Mouse (Mus musculus) heart, adult 18-20 months (tissue): ENCODE measurements around the gene Fgf22. TPM values are rescaled to one million over a fixed set of nuclear protein-coding genes. Genes with fewer than 3 reads are reported as not detected.
A peak's percentile ranks its signal among the peaks of the same experiment; 100 is the strongest.

ENCODE experiments used
- DNase-seq, 2 experiments: peaks; one replicate each; pipeline ENCODE4 v3.0.0; 2021 to 2022; ENCODE audit warnings: mixed read lengths in 1 of 2
- long read RNA-seq, 2 experiments: library from polyadenylated mRNA; stranded (forward); transcript quantifications; one replicate each; pipeline ENCODE4 v2.0.0; 2021
- total RNA-seq, 2 experiments: library from RNA; stranded (reverse); gene quantifications; 2 replicates each; pipeline ENCODE4 v1.2.3; 2021

The Fgf22 gene
- total RNA-seq = not detected
- long read RNA-seq, experiment 1, partial matches to known transcripts = 0 of 1 reads
- long read RNA-seq, experiment 1, other reads (novel, unspliced or antisense) = 1 of 1 reads
- long read RNA-seq, experiment 2 = 0 reads

DNA sequence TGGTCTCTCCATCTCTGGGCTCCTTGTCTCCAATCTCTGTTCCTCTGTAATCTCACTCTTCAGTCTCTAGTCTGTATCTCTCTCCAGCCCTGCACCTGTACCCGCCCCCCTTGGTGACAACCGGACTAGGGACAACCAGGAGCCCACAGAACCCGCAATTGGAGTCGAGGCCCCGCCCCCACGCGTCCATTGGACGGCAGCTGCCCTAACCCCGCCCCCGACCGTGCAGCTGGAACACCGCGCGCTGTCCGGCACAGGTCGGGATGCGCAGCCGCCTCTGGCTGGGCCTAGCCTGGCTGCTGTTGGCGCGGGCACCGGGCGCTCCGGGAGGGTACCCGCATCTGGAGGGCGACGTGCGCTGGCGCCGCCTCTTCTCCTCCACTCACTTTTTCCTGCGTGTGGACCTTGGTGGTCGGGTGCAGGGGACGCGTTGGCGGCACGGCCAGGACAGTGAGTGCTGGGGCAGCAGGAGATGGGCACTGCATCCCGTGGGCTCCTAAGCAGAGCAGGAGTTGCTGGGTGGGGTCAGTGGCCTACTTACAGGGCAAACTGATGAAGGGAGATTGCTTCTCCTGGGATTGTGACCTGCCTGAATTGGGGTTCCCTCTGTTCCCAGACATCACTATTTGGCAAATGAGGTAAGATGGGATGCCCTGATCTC is at the start of gene Fgf22:
Gene Fgf22 (plus strand): TSS at position 221 of the 661 bp plus-strand sequence.
- DNase-seq = peak; percentile 63 to 65

DNA sequence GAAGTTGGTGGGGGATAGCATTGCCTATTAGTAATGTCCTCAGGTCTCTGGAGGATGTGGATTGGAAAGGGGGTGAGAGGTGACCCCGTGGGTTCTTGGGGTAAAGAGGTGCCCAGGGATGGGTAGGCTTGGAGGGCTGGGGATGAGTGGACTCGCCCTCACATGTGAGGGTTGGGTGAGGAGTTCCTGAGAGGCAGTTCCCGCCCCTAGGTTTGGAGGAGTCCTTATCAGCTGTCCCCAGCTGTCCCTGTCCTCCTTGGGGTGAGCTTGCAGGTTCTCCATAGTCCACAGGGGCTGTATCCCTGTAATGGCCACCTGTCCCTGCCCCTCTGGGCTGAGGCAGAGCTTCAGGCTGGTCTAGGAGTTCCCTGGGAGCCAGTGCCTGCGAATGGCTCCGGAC is 48.9 kb upstream of the Fgf22 start:
- no peak for DNase-seq

DNA sequence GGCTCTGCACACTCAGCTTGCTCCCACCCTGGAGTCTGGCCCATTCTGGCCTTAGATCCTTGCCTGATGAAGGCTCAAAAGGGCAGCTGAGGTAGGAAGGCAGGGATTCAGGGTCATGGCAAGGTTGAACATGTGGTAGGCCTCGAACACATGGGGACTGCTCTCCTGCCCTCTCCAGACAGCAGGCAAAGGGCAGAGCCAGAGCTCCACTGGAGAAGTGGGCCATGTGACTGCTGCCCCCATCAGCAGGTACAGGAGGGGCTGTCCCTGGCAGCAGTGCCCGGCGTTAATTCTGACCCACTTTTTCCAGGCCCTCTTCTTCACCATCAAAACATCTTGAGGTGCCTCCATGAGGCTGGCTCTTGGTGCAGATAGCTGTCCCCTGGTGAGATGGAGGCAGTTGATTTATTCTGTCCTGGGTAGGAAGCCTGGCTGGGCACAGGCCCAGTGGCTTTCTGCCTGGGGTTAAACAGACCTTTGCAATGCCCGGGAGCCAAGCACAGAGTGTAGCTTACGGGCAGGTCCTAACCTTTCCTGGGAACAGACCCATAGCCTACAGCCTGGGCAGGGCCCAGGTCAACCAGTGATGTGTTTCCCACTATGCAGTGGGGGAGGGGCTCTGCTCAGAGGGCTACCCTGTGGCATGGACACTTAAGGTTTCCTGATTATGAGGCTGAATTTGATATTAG is 48.3 kb upstream of the Fgf22 start:
- peak; percentile 42 to 43 for DNase-seq

DNA sequence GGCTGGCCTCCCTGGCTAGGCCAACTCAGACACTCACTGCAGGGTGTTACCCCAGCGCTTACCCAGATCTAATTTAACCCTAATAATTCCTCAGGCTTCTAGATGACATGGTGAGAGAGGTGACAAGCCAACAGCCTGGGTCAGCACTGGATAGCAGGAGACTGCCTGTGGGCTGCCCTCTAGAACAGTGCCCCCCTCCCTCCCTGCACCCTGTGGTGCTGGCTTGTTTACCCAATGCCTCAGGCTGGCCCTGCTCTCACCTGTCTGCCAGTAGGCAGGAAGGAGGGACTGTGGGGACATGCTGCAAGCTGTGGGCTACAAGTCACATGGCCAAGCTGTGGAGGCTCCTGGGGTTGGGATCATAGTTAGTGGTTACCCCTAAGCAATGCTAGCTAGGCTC is 47.7 kb upstream of the Fgf22 start:
- no peak for DNase-seq

DNA sequence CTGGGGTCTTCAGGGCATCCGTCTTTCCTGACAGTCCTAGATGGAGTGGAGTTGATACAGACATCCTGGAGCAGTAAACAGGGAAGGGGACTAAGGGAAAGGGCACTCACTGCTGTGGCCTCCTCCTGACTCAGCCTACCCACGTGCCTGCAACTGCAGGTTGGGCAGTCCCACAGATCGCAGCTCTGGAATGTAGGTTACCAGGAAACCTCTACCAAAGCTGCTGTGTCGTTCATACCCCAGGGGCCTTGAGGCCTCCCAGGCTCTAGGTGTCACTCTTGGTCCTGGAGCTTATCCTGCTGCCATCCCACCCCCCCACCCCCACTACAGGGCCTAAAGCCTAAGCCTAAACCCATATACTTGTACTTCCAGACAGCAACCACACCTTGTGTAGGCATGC is 47.1 kb upstream of the Fgf22 start:
- DNase-seq = no peak

DNA sequence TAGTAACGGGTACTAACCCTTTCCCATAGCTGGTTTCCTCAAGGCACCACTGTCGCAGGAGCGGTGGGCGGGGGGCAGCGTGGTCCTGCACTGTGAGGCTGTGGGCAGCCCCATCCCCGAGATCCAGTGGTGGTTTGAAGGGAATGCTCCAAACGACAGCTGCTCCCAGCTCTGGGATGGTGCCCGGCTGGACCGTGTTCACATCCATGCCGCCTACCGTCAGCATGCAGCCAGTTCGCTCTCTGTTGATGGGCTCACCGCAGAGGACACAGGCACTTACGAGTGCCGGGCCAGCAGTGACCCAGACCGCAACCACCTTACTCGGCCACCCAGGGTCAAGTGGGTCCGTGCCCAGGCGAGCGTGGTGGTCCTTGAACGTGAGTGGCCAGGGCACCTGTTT is 46.2 kb upstream of the Fgf22 start:
- peak in 1 of 2 experiments; percentile 30 for DNase-seq

DNA sequence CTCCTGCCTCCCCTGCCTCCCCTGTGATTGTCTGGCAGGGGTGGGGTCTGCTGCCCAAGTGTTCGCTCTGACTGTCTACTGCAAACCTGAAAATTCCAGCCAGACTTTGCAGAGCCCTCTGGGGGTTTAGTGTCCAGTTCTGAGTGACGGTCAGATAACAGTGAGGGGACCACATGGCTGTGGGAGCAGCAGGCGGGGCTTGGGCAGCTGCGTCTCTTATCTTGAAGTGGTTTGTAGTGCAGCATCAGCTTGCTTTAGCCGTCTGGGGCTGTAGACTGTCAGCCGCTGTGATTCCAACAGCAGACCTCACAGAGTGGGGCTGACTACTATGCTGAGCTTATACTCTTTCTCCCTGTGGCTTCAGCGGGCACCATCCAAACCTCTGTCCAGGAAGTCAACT is 45.6 kb upstream of the Fgf22 start:
- no peak for DNase-seq

DNA sequence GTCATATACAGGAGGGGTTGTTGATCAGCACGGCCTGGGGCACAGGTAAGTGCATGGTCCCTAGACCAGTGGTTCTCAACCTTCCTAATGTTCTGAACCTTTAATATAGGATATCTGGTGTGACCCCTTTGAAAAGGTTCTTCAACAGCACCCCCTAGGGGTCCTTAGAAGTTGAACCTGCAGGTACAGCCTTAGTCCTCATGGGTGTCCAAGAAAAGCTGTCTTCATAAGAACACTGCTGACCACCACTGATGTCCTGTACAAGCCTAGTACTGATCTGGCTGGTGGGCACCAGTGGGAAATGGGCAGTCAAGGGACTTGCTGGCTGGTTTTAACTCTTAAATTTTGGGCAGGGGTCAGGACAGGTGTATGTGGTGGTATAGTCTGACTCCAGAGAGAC is 42.8 kb upstream of the Fgf22 start:
- DNase-seq = peak in 1 of 2 experiments; percentile 31

DNA sequence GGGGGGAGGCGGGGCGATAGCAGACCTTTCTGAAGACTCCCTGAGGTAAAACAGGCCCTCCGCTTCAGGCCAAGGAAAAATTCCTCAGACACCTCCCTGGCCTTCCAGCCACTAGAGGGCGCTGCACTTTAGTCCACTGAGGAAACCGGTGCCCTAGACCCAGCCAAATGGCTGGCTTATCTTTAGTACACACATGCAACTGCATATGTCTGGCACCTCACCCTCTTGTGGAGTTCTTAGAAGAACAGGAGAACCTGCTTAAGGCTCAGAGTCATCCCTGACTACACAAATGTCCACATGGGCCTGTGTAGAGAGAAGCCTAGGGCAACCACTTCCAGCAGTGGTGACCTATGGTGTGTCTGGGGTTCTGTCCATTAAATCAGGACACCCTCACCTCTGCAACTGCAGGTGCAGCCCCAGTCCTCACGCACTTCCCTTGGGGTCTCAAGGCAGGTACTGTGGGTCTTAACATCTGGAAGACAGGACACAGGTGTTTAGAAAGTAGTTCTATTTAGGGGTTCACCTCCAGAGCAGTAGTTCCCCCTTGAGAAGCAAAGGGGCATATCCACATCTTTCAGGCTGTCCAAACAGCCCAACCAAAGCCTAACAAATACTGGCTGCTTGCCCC is 42.3 kb upstream of the Fgf22 start:
- DNase-seq = peak; percentile 72 to 91

DNA sequence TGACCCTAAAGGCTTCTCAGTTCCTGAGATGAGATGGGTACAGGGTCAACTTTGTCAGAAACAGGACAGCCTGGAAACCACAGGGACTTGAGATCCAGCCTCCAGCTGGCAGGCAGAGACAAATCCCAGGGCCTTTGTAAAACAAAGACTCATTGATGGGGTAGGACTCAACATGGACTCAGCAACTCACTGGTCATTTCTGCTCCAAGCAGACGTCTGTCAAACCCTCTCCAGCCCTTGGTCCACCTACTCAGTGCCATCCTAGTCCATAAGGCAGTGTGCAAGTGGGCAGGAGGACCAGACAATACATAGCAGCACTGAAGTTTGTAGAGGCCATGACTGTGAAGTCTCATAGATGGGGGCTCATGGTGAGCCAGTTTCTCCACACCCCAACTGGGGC is 41.7 kb upstream of the Fgf22 start:
- DNase-seq = no peak

DNA sequence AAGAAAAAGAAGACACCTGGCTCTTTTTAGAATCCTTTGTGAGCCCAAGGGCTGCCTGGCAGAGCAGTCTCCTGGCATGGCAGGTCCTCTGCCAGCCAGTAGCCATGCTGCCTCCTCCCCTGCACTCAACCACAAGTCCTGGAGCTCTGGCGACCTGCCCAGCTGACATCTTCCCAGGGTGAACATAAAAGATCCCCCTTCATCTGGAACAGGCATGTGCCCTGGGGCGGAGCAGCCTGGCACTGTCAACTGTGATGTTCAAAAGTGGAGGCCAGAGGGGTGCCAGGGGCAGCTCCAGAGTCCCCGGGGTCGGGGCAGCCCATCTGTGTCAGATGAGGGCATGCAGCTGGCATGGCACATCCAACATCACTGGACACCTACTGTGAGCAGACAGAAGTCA is 39.9 kb upstream of the Fgf22 start:
- DNase-seq = no peak

DNA sequence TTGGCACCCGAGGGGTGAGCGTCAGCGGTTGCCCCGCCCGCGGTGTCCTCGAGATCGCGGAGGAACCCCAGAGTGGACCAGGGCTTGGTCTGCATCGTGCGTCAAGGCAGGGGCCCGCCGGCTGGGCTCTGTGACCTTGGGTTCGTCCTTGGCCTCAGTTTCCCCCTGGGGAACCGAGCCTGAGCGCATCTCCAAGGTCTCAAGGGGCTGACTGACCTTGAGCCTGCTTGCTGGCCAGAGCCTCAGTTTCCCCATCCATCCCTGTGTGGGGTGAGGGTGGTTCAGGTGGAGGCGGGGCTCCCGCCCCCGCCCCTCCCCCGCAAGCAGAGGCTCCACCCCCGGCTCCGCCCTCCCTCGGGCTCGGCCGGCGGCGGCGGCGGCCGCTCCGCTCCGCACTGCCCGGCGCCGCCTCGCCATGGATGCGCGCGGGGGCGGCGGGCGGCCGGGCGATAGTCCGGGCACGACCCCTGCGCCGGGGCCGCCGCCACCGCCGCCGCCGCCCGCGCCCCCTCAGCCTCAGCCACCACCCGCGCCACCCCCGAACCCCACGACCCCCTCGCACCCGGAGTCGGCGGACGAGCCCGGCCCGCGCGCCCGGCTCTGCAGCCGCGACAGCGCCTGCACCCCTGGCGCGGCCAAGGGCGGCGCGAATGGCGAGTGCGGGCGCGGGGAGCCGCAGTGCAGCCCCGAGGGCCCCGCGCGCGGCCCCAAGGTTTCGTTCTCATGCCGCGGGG is 38.5 kb upstream of the Fgf22 start, which contains the start of gene Hcn2:
Gene Hcn2 (plus strand): TSS at position 381 of the 734 bp plus-strand sequence.
- DNase-seq = no peak

DNA sequence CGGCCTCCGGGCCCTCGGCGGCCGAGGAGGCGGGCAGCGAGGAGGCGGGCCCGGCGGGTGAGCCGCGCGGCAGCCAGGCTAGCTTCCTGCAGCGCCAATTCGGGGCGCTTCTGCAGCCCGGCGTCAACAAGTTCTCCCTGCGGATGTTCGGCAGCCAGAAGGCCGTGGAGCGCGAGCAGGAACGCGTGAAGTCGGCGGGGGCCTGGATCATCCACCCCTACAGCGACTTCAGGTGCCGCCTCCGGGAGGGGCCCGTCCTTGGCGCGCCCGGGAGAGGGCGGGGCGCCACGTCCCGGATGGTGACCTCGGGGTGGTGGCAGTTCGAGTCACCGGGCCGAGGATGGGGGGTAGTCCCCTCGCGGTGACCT is 37.9 kb upstream of the Fgf22 start:
- DNase-seq = no peak

DNA sequence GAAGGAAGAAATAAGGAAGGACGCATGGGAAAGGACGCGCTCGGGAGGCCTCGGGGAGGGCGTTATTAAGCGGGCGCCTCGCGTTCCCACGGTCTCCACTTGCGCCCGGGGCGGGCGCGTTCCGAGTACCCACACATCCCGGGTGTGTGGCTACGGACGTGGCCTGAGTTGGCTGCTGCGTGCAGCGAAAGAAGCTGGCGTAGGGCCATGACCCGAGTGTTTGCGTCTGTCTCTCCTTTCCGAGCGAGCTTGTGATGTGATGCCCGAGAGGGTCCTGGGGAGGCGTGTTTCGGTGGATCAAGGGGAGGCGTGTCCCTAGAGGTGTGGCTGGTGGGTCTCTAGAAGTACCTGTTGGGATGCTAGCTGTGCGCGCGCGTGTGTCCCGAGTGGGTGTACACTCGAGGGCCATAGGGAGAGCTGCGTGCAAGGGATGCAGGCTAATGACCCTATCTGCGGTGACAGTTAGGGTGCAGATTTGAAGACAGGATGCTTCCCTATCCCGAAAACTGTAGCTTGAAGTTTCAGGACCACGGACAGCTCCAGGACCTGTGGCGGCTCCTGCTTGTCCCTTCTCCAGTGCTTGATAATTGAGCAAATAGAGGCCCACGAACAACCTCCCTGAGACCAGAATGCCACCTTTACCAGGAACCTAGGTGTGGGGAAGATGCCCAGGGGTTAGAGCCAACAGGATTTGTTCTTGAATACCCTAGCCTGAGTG is 37.1 kb upstream of the Fgf22 start:
- peak; percentile 58 to 88 for DNase-seq

DNA sequence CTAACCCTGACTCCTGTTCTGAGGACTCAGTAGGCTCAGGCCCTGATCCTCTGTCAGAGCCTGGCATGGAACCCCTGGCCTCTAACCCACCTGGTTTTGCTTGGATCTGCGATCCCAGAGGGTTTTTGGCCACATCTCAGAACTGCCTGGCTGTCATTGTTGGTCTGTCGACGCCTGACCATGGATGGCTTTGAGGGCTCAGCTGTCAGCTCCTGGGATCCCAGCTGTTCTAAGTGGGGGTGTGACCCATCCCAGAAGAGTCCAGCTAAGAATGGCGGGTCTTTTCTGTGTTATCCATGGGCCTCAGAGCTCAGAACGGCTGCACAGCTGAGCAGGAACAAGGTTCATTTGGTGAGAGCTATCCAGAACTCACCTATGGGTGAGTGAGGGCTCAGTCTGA is 33.8 kb upstream of the Fgf22 start:
- no peak for DNase-seq

DNA sequence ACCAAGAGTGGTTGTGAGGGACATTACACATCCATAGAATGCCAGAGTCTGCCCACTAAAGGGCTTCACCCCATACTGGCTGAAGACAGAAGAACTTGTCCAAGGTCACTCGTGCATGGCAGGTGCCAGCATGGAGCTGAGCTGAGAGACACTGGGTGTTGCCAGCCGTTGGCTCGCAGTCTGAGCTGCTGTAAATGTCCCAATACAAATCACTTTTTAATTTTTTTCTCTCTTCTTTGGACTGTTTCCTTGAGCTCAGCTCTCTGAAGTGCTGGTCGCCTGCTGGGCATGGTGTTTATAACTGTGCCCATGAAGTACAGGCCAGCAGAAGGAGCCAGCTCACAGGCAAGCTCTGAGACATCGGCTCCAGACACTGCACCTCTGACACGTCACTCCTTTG is 31.8 kb upstream of the Fgf22 start:
- peak in 1 of 2 experiments; percentile 45 for DNase-seq

DNA sequence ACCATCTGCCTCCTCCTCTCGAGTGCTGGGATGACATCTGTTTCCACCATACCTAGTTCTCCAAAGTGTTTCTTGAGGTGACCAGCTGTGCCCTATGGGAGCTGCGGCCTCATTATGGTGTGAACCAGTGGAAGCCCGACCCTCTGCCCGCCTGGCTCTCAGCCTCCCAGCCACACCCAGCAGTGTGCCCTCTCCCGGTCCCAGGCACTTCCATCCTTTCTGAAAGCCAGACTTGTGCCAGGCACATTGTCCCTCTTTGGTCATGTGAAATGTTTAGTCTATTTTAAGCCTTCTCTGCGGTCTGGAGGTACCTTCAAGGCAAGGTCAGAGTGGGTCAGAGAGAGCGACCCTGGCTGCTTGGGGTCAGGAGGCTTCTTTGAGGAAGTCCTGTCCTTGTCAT is 31.2 kb upstream of the Fgf22 start:
- DNase-seq = peak in 1 of 2 experiments; percentile 50

DNA sequence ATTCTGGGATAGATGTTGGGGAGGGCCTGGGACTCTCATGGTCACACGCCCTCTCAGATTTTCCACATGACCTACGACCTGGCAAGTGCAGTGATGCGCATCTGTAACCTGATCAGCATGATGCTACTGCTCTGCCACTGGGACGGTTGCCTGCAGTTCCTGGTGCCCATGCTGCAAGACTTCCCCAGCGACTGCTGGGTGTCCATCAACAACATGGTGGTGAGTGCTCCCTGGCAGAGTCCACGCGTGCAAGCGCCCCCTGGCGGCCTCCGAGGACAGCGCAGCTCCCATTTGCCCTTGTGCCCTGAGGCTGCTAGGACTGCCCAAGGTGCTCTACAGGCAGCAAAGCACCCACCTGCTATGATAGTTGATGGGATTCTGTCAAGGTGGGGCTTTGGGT is 28.8 kb upstream of the Fgf22 start:
- DNase-seq = peak in 1 of 2 experiments; percentile 40

DNA sequence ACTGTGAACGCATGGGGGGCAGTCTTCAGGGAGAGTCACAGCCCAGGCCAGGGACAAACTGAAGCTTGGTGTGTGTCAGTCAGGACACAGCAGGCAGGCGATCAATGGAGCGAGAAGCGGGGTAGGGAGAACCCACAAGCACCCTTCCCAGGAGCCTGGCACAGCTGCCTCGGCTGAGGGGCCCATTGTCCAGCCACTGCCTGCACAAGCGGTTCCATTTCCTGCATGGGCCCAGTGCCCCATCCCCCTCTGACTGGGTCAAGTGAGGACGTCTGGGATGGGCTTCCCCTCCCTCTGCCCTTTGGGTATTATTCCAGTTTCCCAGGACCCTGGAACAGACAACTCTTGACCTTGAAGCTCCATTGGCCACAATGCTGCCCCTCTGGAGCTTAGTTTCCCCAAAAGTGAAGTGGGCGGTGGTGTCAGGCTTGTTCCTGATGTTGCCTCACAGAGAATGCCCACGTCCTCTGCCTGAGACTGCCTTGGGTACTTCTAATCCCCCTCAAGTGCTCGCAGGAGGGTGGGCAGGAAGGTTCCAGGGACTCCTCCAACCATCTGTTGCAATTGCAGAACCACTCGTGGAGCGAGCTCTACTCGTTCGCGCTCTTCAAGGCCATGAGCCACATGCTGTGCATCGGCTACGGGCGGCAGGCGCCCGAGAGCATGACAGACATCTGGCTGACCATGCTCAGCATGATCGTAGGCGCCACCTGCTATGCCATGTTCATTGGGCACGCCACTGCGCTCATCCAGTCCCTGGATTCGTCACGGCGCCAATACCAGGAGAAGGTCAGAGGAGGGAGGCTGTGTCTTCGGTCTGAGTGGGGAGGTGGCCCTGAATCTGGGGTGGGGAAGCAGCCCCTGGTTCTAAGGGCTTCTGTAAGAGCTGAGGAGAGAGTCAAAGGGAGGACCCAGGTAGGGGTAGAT is 26.3 kb upstream of the Fgf22 start:
- DNase-seq = no peak

DNA sequence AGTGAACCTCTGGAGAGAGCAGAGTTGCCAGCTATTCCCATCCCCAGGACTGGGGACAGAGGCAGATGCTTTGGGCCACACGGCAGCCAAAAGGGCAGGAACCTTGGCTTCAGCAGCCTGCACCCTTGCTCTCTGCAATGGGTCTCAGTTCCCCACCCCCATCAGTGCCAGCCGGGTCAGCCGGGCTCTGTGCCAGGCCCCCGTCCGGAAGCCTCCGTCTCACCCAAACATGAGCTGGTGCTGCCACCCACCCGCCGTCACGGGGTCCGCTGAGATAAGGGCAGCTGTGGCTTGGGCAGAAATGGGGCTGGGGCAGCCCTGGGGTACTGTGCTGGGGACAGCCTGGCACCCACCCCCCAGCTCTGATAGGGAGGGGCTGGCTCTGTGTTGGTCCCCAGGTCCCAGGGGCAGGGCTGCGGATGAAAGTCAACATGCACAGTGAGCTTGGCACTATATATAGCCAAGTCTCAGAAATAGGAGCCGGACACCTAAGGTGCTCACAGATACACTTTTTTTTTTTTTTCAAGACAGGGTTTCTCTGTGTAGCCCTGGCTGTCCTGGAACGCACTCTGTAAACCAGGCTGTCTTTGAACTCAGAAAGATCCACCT is 25.4 kb upstream of the Fgf22 start:
- peak in 1 of 2 experiments; percentile 46 for DNase-seq
